16 mouse cellular contexts compared by ENCODE assay signal in the genomic region with DNA sequence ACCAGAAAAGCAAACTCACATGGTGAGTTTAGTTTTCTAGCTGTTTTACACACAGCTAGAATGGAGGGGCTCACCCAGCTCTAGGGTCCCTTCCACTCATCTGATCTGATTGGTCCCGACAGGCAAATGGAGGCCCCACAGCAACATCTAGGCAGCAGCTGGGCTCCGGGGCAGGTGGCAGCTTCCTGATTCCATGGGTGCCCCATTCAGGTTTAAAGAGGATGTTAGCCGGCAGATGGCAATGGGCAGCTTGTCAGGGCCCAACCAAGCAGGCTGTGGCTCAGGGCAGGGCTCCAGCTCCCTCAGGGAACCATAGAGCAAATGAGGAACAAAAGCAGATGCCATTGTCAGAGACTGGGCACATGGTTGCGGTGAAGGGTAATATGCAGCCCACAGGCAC. TPM values are rescaled to one million over a fixed set of nuclear protein-coding genes. Genes with fewer than 3 reads are reported as not detected.
DNase-seq lines count a peak whose midpoint lies in the region; ATAC-seq lines count a peak whose summit lies in the region.
"Had no signal": no experiment of that assay in that cellular context is flagged by ENCODE, and none has a peak within 500 bp of the region (broad histone marks: within the 10 kb centered on the region; RNA-seq: fewer than 3 reads in every experiment).

No protein-coding gene starts in this region.

- peak; percentile 97 for ATAC-seq in granulocyte monocyte progenitor cell, adult 5-6 weeks (replicated peaks; ENCODE audit: poor library complexity, severe bottlenecking)

- peak; percentile 41 to 51 for DNase-seq in layer of hippocampus, postnatal 10 days (ENCODE audit: low spot score in 2 of 2)
- no peak for DNase-seq in layer of hippocampus, adult 9-10 months (ENCODE audit: low spot score)
- peak; percentile 54 for DNase-seq in brain, adult 2 months (ENCODE audit: low read depth, low spot score)
- DNase-seq in cerebellum, adult 11-12 months = peak; percentile 48
- no peak for DNase-seq in frontal cortex, adult 2 months (ENCODE audit: extremely low spot score in 1 of 2, low spot score in 1 of 2)
- no peak for DNase-seq in ovary, adult 18-20 months (ENCODE audit: low spot score)
- DNase-seq: adrenal gland, postnatal 10 days; gastrocnemius, postnatal 36 days; kidney, adult 11 months; lung, adult 18-20 months had no signal

RNA-seq across cellular contexts. Expression of a gene that starts 41.3 kb away (rescaled TPM):
- total RNA-seq in layer of hippocampus, postnatal 10 days (2021) = under 1 TPM; 0.50 to 0.98 TPM
- total RNA-seq in granulocyte monocyte progenitor cell, adult 5-6 weeks (2014; fragmentation: Nextera tagmentation) = not detected in 2 replicates
- total RNA-seq in granulocyte monocyte progenitor cell, adult 5-6 weeks (2017) = not detected in 2 replicates
- polyA plus RNA-seq in frontal cortex, adult 2 months (2012; rRNA removed) = 0.06 and 0.10 TPM in 2 replicates
- total RNA-seq: adrenal gland, postnatal 10 days; gastrocnemius, postnatal 36 days; neutrophil, adult 5-6 weeks had no signal
- polyA plus RNA-seq: large intestine, adult 2 months; limb, embryonic 12.5 days; midbrain, embryonic 12.5 days; small intestine, adult 2 months had no signal

Comparison
In these comparisons a context has a peak if more than half of its experiments do, and no peak if none do; other contexts are left out.
1. DNase-seq: peak in layer of hippocampus, postnatal 10 days (2 of 2), brain, adult 2 months (single experiment) and cerebellum, adult 11-12 months (single experiment); none in layer of hippocampus, adult 9-10 months (single experiment), frontal cortex, adult 2 months (0 of 2) and ovary, adult 18-20 months (single experiment).